Mouse (Mus musculus): Measurements from ENCODE around the gene Acta1.

The Acta1 gene

GRCm38 (mm10) chr8:123894502-123895097, at the start of gene Acta1:
Gene Acta1, minus strand, starts transcription at chr8:123894751.
- no peak for DNase-seq (ENCODE audit: low spot score)

GRCm38 (mm10) chr8:123929026-123929425, 34.5 kb upstream of the Acta1 start:
- no peak for DNase-seq (ENCODE audit: low spot score)

- DNase-seq (ENCODE audit: low spot score) = no peak
These were observed 31.1 kb upstream of the Acta1 start for GRCm38 (mm10) chr8:123925671-123926070.

- peak; percentile 28 for DNase-seq (ENCODE audit: low spot score)
These were observed 30.2 kb upstream of the Acta1 start for GRCm38 (mm10) chr8:123924719-123925118.

GRCm38 (mm10) chr8:123914635-123915034, 20.1 kb upstream of the Acta1 start:
- DNase-seq (ENCODE audit: low spot score) = no peak

GRCm38 (mm10) chr8:123912265-123912664, 17.7 kb upstream of the Acta1 start:
- DNase-seq (ENCODE audit: low spot score) = no peak

GRCm38 (mm10) chr8:123907604-123908003, 13.1 kb upstream of the Acta1 start:
- no peak for DNase-seq (ENCODE audit: low spot score)

- no peak for DNase-seq (ENCODE audit: low spot score)
These were observed 8.1 kb upstream of the Acta1 start for GRCm38 (mm10) chr8:123902653-123903052.

- no peak for DNase-seq (ENCODE audit: low spot score)
These were observed 4.8 kb upstream of the Acta1 start for GRCm38 (mm10) chr8:123899366-123899765.

DNA sequence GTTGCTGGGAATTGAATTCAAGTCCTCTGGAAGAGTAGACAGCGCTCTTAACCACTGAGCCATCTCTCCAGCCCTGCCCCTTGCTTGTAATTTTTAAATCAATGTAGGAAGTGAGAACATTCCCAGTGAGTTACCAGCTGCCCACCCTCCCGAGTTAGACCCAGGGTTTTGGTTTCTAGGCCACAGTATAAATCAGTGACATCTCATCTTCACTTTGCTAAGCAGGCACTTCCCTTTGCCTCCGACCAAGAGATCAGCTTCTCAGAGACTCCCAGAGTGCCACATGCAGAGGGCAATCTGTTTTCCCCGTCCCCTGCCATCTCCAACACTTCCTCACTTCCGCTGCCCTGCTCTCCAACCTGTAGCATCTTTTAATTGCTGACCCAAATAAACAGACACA, 4.0 kb upstream of the Acta1 start:
- no peak for DNase-seq (ENCODE audit: low spot score)

DNA sequence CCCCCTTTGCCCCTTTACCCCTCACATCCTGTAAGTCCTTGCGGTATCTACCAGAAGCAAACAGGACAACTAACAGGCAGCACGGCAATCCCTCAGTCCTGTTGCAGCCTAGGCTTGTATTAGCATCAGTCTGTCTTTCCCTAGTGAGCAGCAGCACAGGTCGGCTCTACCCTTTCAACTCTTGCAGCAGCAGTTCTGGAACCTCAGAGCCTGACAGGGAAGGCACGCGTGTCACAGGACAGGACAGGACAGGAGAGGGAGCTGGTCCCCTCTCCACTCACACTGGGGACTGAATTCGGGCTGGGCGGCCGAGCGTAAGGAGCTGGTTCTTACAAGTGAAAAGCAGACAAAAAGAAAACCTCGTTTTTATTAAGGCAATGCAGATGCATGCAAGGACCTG, 2.2 kb upstream of the Acta1 start:
- no peak for DNase-seq (ENCODE audit: low spot score)

DNA sequence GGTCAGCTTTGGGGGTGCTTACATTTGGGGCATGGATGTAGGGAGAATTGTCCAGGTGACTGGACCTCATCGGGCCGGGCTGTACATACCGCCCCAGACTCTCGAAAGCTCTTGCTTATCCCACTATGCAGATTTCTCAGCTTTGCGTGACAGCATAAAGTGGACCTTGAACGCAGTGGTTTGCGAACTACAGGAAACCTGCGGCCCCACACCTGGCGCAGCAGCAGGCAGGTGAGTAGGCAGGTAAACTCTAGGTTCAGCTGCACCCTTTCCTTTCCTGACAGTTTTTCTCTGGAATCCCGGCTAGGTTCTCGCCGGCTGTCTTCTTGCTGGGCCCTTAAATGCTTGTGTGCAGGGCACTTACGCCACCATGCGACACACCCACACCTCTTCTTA, 1.8 kb upstream of the Acta1 start:
- no peak for DNase-seq (ENCODE audit: low spot score)

DNA sequence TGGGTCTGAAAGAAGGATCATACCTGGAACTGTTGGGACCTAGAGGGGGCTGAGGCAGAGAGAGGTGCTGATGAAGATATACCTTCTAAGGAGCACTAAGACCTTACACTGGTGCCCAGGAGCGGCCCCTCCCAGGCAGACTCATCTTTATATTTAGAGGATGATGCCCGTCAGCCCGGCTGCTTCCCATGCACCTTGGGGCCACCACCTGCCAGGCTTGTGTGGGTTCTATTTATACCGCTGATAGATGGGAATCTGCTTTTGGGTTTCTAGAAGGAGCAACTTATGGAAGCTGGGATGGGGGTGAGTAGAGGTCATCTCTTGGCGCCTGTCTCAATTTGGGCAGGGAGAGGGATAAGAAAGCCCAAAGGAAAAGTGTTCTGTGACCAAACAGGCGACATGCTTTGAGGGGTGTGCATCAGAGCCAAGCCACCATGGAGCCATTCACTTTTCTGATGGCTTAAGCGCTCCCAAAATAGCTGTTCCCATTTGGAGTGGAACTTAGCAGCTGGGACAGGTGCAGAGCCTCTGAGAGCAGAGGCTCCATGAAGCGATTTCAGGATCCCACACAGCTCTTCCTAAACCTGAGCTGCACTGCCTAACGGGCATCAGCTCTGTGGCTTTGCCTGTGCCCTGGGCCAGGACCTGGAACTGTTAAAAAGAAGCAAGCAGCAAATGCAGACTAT, 1.3 kb upstream of the Acta1 start:
- no peak for DNase-seq (ENCODE audit: low spot score)

DNA sequence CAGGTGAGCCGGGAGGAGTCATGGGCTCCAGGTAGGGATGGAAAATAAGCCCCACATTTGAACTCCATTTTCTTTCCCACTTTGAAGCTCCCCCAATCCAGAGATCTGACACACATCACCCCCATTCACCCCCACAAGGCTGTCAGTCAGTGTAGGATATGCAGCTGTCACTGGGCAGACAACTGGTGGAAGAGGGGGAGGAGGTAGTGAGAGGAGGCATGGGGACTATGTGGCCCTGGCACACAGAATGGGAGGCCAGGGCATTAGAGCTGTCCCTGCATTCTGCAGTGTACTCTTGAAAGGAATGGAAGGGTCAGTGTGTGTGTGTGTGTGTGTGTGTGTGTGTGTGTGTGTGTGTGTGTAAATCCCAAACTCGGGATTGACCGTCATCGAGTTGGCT, 679 bp upstream of the Acta1 start:
- no peak for DNase-seq (ENCODE audit: low spot score)

DNA sequence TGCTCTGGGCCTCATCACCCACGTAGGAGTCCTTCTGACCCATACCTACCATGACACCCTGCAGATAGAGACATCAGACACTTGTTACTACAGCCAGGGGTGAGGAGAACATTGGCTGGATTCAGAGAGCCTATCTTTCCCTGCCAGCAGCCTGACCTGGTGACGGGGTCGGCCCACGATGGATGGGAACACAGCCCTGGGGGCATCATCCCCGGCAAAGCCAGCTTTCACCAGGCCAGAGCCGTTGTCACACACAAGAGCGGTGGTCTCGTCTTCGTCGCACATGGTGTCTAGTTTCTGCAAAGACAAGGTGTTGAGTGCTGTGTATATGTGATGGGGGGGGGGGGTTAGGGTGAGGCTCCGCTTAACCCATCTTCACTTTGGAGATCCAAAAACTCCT, 1.1 kb downstream of the Acta1 start:
- no peak for DNase-seq (ENCODE audit: low spot score)

DNA sequence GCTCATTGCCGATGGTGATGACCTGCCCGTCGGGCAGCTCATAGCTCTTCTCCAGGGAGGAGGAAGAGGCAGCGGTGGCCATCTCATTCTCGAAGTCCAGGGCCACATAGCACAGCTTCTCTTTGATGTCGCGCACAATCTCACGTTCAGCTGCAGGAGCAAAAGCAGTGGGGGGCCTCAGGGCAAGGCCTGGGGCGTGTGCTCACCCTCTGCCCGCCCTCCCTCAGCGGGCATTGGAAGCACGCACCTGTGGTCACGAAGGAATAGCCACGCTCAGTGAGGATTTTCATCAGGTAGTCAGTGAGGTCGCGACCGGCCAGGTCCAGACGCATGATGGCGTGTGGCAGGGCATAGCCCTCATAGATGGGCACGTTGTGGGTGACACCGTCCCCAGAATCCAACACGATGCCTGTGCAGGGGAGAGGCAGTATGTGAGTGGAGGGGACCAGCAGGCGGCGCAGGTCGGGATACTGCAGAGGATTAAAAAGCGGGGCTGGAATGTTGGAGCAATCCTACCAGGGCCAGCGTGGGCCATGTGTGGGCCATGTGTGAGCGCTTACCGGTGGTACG, 1.9 kb downstream of the Acta1 start:
- no peak for DNase-seq (ENCODE audit: low spot score)

DNA sequence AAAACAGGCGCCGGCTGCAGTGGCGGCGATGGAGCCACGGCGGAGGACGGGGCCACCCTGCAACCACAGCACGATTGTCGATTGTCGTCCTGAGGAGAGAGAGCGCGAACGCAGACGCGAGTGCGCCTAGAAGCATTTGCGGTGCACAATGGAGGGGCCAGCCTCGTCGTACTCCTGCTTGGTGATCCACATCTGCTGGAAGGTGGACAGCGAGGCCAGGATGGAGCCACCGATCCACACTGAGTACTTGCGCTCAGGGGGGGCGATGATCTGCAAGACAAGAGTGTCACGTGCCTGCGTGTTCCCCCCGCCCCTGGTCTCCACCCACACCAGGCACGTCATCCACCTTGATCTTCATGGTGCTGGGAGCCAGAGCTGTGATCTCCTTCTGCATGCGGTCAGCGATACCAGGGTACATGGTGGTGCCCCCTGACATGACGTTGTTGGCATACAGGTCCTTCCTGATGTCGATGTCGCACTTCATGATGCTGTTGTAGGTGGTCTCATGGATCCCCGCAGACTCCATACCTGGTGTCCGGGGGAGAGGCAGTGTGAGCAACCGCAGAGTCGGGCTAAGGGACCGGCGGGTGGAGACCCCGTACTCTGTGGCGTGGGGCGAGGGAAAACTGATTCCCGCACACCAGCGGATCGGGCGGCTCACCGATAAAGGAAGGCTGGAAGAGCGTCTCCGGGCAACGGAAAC, 2.5 kb downstream of the Acta1 start:
- no peak for DNase-seq (ENCODE audit: low spot score)

DNA sequence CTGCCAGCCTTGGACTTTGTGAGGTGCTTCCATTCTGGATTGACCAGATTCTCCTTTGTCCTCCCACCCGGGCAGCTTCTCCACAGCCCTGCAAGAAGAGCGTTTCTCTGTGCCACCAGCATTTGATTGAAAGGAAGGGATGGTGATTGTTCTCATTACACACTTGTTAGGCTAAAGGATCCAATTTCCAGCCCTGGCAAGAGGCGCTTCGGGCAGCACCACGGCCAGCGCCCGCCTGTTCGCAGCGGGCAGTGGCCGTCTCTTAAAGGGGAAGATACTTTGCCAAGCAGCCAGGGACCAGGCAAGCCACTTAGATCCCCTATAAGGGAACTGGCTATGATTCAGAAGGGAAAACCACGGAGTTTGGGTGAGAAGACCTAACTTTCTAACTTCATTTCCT, 3.3 kb downstream of the Acta1 start:
- no peak for DNase-seq (ENCODE audit: low spot score)

- DNase-seq (ENCODE audit: low spot score) = no peak
These were observed 4.8 kb downstream of the Acta1 start for GRCm38 (mm10) chr8:123889797-123890196.

GRCm38 (mm10) chr8:123887956-123888355, 6.6 kb downstream of the Acta1 start:
- DNase-seq (ENCODE audit: low spot score) = no peak

DNA sequence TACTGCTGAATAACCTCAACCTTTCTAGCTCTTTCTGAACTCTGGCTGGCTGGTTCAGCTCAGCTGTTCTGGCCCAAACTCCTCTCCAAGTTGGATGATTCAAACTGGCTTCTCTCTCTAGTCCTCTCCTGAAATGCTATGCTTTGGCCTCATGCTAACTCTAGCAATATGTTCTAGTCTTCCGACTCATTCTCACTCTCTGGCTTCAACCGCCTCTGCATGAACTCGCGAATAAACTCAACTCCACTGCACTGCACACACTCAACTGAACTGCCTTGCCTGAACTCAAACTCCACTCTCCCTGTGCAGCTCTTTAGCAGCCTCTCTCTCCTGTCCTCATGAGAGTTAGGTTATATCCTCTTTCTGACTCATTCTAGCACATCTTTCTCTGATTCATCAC, 7.4 kb downstream of the Acta1 start:
- DNase-seq (ENCODE audit: low spot score) = no peak

DNA sequence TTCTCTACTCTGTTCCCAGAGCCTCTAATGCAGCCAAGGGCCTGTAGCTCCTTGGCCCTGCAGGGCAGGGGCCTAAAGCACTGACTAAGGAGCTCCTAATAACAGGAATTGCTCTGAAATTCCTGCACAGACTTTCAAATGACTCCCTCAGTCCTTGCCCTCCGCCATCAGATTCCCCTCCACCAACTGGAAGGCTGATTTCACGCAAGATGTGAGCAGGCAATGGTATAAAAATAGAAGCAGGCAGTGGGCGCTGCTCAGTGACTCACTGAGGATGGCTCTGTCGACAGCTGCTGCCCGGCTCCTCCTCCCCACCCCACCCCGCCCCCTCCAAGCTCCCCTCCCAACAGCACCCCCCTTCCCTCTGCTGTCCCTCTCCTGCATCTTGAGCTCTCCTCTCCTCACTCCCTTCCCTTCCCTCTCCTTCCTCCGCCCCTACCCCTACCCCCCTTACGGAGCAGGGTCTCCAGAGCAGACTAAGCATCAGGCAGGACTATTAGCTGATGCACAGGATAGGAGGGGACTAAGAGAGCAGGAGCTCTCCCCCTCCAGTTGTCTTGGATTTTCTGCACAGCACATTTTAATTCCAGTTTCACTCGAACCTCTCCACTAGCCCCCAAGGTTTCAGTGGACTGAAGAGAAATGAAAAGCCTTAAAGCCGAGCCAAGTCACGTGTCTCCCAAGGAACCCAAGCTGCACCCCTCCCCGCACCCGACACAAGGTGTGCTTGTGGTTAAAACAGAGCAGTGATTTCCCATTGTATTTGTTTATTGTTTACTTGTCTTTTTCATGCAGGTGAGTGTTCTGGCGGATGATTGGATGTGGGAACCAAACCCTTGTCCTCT, 9.6 kb downstream of the Acta1 start:
- no peak for DNase-seq (ENCODE audit: low spot score)

Measured in urinary bladder, postnatal 10 days (tissue).